Mouse (Mus musculus): ENCODE data around the gene Eipr1.
"Not testable (repeated sequence)": the region's sequence is repeated elsewhere in the genome, so short reads cannot be mapped to it uniquely, and the experiment has no call there.

The Eipr1 gene

DNA sequence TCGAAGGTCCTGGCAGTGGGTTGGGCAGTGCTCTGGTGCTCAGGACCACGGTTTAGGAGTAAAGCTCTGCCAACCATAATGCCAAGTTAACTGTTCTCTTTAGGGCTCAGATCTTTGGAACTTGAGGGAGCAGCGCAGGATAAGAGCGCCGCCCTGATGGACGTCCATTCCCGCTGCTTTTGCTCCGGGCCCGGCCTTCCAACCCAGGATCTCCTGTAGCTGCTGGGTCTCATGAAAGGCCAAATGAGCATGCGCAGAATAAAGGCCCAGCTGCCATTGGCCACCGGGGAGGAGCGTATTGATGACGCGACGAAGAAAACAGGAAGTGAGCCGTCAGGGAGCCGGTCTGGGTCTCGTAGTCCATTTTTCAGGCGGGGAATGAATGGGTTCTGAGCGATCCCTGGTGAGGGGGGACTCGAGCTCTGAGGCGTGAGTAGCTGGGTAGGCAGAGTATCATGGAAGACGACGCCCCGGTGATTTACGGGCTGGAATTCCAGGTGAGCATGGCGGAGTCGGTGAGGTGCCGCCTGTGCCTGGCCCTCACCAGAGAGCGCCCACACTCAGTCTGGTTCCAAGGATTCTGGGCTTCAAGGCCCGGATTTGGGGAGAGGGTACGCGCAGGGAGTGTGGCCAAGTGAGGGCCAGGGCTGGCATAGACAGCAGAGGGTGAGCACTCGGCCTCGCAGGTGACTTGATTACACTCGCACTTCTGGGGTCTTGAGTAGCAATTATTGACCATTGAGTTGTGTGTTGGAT lies at the start of gene Eipr1:
Gene Eipr1 (plus strand): TSS at position 296 of the 756 bp plus-strand sequence.
- peak; percentile 83 for DNase-seq (ENCODE audit: low spot score)

DNA sequence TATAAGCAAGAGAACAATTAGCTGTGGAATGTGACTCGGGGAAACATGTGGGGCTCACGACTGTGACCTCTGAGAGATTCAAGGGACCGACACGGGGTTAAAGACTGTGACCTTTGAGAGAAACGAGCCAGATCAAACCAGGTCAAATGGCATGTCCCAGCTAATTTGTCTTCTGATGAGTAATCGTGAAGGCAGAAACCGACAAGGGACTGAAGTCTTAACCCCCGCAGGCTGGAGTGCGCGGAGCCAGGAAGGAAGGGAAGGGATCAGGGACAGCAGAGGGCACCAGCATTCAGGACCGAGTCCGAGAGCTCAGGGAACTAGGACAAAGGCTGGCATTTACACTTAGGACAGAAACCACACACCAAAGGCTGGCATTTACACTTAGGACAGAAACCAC lies 47.2 kb upstream of the Eipr1 start:
- no peak for DNase-seq (ENCODE audit: low spot score)

DNA sequence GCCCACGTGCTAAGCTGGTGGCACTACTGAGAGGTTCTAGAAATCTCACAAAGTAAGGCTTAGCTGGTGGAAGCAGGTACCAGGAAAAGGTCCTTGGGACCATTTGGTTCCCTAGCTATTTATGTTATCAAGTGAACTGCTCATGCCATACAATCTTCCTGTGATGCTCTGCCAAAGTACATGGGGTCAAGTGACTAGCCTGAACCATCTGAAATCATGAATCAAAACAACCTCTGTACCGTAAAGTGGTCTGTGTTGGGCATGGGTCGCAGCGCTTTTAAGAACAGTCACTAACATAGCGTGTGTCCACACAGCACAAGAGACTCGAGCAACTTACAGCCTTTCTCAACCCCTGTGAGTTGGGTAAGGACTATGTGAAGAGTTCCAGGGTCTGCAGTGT lies 46.4 kb upstream of the Eipr1 start:
- DNase-seq (ENCODE audit: low spot score), result no peak

DNA sequence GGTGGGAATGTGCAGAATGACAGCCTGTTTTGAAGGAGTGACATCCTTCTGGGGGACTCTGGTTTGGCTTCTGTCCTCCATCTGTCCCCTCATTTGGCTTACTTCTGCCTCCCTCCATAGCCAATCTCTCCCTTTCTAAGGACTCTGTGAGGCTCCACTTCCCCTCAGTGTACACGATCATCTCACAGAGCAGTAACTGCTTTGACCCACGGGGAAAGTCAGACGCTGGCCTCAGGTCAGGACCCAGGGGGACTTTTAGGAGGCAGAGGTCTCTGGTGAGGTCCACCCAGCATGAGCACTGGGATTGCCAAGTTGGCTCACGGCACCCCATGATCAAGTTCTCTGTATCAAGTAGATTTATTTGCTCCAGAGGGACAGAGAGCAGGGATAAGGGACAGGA lies 43.4 kb upstream of the Eipr1 start:
- no peak for DNase-seq (ENCODE audit: low spot score)

DNA sequence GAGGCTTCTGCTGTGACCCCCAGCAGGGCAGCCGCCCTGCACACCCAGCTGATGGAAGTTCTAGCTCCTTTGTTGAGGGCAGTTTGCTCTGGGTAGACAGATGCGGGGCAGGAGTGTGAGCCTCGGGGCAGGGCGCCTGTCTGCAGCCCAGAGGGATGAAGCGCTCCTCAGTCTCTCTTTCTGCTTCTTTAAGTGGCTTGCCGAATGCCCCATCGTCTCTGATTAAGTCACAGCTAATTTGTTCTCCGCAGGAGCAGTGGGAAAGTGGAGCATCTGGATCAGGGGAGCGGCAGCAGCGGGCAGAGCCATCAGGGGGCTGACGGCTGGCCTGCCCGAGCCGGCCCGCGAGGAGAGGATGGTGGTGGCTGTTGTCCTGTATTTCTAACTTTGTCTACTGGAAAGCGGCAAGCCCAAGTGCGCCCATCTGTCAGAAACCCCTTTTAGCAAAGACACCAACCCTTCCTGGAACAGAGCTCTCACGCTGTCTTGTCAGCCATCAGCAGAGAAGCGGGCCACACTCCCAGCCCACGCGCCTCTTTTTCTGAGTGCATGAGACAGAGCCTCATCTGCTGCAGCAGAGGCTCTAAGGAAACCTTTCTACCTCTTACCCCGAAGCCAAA lies 40.9 kb upstream of the Eipr1 start:
- no peak for DNase-seq (ENCODE audit: low spot score)

DNA sequence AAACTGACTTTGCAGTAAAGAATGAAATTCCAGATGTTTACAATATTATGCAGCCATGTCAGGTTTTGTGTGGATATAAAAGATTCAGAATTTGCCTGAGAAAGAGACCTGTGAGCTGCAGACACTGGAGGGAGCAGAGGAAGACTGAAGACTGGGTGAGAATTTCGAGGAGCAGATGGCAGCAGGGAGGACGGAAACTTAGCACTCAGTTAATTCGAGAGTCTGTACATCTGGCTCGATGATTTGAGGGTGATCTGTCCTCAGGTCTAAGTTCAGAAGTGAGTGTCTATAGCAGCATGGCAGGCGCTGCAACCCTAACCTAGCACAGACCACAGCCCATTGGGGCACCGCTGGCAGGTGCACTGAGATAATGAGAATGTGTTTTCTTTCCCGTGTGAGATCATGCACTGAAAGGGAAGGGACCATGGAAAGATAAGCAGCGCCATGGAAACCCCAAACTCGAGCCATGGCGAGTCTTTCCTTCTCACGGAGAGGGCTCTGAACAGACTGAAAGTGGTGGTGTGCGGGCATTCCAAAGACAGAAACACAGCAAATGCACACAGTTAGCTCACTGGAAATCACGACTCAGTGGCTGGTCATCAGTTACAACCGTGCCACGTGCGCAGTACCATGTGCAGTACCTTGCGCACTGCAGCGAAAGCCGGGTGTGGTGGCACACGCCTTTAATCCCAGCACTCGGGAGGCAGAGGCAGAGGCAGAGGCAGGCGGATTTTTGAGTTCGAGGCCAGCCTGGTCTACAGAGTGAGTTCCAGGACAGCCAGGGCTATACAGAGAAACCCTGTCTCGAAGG lies 36.6 kb upstream of the Eipr1 start:
- no peak for DNase-seq (ENCODE audit: low spot score)

DNA sequence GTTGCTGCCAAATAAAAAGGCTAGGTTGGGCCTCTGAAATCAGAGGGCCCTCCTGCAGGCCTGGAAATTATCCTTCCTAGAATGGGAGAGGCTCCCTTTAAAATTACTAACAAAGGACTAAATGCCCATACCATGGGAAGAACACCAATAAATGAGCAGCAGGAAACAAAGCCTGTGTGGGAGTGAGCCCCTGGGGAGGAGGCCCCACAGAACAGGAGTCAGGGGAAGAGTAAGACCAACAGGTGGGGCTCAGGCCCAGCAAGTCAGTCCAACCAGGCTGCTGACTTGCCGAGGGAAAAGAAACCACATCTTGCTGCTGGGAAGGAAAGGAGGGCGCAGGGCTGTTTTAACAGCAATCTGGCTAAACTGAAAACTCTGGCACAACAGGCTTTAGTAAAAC lies 34.5 kb upstream of the Eipr1 start:
- DNase-seq (ENCODE audit: low spot score), result no peak

DNA sequence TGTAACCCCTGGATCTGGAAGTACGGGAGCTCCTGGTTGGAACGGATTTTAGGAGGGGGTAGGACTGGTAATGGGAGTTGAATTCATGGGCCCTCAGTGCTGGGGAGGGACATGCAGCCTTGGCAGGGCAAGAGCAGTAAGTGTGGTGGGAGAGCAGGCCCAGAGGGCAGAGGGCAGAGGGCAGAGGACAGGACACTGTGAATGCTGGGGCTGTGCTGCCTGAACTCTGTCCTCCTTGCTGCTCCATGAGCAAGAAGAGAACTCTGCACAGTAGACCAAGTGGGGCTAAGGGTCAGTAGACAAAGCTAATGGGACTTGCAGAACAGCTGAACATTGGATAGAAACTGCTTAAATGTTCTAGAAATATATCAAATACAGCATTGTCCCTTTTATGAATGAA lies 33.5 kb upstream of the Eipr1 start:
- no peak for DNase-seq (ENCODE audit: low spot score)

DNA sequence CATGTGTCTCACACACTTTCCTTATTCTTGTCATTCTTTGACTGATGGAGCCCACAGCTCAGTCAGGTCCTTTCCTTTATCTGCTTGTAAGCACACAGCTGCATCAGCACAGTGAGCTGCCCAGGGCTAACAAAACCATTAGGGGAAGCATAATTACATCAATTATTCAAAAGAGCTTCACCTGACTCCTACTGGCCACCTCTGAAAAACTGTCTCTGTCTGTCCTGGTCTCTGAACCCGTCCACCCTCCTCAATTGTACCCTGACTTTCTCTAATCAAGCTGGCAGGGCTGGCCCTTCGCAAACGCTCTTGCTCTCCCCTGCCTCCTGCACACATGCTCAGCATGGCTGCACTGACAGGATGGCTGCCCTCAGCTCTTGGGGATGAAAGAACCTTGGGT lies 27.2 kb upstream of the Eipr1 start:
- DNase-seq (ENCODE audit: low spot score), result no peak

DNA sequence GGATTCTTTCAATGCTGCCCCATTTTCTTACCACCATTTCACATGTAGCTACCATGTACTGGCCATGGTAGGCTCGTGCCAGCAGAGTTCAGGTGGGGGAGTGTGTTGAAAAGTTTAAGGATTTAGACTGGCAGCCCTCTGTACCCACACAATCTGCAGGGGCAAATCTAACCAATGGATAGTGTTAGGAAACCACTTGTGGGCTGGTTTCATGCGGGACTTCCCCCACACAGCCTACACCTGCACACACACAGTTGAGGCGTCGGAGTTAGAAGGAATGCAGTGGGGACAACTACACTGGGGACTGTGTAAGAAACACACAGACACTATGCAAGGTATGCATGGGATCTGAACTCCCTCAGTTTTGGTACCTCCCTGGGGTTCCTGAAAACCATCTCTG lies 25.4 kb upstream of the Eipr1 start:
- no peak for DNase-seq (ENCODE audit: low spot score)

DNA sequence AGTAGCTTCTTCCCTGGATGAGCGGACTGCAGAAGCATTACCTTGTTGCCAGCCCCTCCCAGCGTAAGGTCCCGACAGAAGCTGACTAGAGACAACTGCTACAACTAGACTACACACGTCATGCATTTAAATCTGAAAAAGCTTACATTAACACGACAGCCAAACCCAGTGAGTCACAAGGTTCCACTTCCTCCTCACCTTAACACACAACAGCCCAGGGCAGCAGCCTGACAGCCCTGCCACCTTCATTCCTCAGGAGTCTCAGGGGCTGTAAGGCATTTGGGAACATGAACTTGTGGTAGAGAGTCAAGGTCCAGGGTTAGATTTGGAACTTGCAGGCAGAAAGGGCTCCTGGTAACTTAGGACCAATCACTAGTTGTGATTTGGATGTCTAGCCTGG lies 24.5 kb upstream of the Eipr1 start:
- no peak for DNase-seq (ENCODE audit: low spot score)

DNA sequence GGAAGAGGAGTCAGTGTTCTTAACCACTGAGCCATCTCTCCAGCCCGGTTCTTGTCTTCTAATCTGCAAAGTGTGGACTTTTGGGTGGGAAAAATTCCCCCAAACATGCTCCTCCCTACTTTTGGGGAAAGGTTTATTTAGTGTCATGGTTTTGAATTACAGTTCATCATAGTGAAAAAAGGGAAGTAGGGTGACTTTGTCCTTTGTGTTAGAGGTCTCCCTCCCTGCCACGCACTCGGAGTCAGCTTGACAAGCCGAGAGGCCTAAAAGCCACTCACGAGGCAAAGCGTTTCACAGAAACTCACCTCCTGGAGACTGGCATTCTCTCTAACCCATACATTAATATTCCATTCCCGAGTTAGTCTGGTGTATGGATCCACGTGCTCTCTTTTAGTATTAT lies 19.0 kb upstream of the Eipr1 start:
- no peak for DNase-seq (ENCODE audit: low spot score)

DNA sequence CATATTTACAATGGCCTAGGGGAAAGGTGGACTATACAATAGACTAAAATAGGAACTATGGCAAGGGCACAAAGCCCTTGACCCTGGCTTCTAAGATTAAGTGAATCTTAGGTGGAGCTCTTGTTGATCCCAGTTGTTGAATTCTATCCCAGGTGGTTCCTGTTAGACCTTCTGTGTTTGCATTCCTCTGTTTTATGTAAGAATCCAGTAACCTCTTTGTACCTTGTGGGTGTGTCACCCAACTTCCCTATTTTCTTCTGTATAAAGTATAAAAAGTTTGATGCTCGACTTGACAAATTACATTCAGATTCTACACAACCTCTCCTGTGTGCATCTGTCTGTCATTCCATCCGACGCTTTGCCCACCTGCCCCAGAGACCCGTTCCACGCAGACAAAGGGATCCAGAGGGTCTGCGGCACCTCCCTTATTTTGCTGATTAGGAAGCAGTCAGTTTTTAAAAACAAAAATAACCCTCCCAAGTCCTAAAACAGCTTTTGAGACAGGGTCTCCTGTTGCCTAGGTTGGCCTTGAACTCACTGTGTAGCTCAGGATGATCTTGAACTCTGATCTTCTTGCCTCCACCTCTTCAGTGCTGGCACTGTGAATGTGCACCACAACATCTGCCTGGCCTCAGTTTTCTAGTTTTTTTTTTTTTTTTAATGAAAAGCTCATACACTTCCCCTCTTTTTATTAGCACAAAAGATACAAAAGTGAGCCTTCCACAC lies 17.9 kb upstream of the Eipr1 start:
- DNase-seq (ENCODE audit: low spot score), result not testable (repeated sequence)

DNA sequence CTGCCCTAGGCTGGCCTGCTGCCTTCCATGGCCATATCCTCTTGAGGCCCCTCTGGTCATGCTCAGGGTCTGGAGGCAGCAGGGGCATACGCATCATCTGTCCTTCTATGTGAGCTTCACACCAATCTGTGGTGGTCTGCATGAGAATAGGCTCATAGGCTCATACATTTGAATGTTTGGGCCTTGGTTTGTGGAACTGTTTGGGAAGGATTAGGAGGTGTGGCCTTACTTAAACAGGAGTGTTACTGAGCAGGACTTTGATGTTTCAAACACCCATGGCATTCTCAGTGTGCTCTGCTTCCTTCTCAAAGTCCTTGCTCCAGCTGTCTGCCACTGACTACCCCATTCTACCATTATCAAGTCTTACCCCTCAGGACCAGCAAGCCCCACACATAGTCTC lies 17.3 kb upstream of the Eipr1 start:
- DNase-seq (ENCODE audit: low spot score), result no peak

DNA sequence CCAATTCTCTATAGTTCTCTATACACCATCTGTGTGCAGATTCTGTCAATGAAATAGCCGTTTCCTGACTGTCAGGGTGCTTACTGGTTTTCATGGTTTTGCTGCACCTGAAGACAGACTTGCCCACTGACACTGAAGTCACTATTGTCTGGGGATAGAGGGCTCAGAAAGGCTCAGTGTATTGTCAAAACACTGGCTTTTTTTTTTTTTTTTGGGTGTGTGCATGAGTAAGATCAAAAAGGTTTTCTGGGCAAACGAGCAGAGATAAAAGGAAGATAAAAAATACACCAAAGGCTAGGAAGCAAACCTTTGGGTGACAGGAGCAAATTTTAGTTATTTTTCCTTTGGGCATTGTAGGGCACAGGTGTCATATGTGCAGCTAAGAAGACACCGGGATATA lies 16.3 kb upstream of the Eipr1 start:
- DNase-seq (ENCODE audit: low spot score), result no peak

DNA sequence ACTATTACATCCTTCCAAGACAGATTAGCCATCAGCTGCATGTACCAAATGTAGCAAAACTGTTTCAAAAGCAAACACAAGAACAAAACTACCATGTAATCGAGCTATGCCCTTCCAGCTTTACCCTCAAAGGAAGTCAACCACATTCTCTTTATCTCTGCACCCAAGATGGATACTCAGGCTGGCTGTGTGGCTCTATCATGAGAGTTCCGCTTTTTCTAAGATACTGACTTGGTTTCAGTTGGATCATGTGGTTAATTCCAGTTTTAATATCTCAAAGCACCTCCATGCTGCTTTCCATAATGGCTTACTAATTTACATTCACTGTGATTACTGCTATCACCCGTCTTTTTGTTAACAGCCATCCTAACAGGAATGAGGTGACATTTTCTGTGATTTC lies 8.3 kb upstream of the Eipr1 start:
- no peak for DNase-seq (ENCODE audit: low spot score)

DNA sequence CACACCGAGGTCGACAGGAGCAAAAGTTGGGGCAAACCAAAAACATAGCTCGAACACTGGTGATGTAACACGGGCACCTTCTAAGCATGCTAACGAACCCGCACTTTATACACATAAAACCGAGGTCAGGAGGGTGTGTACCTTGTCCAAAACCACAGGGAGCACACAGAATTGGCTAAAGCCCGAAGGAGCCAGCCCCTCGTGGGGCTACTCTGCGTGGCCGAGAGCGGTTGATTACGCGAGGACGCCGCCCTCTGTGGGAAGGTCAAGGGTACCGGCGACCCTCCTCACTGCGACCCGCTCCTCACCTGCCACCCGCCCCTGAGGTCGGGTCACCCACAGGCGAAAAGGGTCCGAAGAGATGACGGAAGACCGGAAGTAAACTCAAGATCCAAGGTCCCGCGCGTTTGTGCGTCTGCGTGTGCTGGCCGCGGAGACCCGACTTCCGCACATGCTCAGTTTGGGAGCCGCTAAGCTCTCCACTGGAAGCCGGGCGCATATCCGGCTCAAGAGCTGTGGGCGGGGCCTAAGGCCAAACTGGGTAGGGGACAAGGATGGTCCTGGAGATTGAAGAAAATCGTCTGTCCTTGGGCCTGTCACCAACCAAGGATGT lies 1.5 kb upstream of the Eipr1 start, which contains the start of gene Trappc12:
Gene Trappc12 (minus strand): TSS at position 452 of the 613 bp plus-strand sequence.
- peak; percentile 93 for DNase-seq (ENCODE audit: low spot score)

DNA sequence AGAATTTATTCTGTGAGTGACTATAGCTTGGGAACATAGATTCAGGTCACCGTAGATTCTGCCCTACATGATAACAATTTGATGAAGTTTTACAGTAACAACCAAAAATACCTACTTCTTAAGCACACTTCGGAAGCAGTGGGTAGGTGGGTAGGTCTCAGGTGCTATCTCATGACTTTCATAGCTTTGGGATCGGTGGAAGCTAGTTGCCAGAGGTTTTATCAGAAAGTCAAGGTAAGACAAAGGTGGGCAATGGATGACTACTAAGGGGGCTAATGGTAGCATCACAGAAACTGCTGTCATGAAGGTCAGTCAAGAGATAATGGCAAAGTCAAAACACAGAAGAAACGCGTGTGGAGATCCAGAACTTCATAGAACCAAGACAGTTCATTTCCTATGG lies 727 bp upstream of the Eipr1 start:
- no peak for DNase-seq (ENCODE audit: low spot score)

DNA sequence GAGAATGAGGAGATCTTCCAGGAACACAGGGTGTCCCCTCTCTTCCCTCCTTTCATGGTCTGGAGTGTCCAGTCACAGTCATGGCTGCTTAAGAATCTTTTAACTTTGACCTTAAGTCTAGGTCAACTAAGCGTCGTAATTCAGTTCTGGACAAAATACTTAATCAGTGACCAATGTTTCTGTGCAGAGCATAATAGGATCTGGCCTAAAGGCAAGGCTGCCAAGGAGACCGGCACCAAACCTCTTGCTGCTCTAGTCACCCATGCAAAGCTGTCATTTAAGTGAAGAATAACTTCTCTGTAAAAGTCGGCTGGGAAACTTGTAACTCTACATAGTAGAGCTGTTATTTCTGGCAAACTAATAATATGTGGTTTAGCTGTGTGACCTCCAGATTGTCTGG lies 4.4 kb downstream of the Eipr1 start:
- DNase-seq (ENCODE audit: low spot score), result no peak

DNA sequence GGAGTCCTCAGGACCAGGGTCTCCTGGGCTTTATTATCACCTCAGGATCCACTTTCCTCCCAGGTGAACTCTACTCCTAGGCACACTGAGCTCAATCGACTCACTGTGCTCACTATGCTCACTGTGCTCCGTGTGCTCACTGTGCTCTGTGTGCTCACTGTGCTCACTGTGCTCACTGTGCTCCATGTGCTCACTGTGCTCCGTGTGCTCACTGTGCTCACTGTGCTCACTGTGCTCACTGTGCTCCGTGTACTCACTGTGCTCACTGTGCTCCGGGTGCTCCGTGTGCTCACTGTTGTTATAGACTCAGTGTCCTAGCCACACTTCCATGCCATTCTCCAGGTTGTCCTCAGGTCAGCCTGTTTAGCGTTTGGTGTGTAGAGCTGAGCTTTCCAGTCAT lies 18.4 kb downstream of the Eipr1 start:
- no peak for DNase-seq (ENCODE audit: low spot score)

DNA sequence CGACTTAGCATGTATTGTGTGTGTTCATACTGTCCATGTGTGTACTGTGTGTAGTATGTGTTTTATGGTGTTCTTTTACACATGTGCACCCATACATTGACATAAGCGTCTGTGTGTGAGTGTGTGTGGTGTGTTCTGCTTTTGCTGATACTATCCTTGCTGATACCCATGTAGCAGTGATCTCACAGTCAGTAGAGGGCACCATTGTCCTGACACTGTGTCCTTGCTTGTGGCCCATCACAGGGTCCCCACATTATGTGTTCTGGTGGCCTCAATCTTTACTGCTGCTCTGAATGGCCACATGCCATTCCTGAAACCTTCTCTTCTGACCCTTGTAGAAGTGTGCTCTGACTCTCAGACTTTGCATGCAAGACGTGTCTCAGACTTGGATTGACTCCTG lies 22.2 kb downstream of the Eipr1 start:
- no peak for DNase-seq (ENCODE audit: low spot score)

DNA sequence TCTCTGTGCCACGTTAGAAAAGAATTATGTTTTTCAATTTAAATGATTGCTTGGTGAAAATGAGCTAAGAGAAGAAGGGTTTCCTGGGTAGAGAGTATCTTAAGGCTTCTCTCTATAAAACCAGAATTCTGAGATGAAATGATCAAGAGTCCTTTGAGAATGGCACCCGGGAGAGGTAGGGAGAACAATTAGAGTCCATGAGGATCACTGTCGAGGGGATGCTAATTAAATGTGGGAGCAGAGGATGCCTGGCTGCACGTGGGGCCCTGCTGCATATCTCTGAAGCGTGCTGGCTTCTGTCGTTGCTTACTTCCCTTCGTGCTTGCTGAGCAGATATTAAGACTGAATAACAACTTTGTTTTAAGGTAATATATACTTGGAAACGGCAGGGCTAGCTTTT lies 23.5 kb downstream of the Eipr1 start:
- no peak for DNase-seq (ENCODE audit: low spot score)

Data from testis, postnatal 10 days (tissue).